Mouse (Mus musculus): ENCODE measurements around the gene Rbm6. TPM values are rescaled to one million over a fixed set of nuclear protein-coding genes. Genes with fewer than 3 reads are reported as not detected.

Gene Rbm6
- polyA plus RNA-seq, 1 experiment: 16.4 TPM

GRCm38 (mm10) chr9:107776809-107777208 is 96.2 kb downstream of the Rbm6 start:
- TF ChIP-seq CTCF (IDR thresholded peaks at IDR 0.05; ENCODE audit: extremely low read depth, insufficient read length, insufficient replicate concordance, low read depth, low read length) (no peak), POLR2A (IDR thresholded peaks at IDR 0.05; ENCODE audit: low read depth, low read length) (no peak)
- peaks cover 56% of the 10 kb centered on the region for H3K36me3 ChIP-seq (ENCODE audit: control insufficient read depth, insufficient read depth, low read length)
- no peak overlapping the region for H3K27ac ChIP-seq (ENCODE audit: insufficient read depth, low read depth, low read length)
- H3K4me1 ChIP-seq (ENCODE audit: control insufficient read depth, insufficient read depth, insufficient read length, low read length): no peaks in the 10 kb centered on the region
- H3K27me3 ChIP-seq (ENCODE audit: control insufficient read depth, insufficient read depth, low read length): no peaks in the 10 kb centered on the region
- no peak overlapping the region for H3K4me3 ChIP-seq (ENCODE audit: low read depth, low read length)

DNA sequence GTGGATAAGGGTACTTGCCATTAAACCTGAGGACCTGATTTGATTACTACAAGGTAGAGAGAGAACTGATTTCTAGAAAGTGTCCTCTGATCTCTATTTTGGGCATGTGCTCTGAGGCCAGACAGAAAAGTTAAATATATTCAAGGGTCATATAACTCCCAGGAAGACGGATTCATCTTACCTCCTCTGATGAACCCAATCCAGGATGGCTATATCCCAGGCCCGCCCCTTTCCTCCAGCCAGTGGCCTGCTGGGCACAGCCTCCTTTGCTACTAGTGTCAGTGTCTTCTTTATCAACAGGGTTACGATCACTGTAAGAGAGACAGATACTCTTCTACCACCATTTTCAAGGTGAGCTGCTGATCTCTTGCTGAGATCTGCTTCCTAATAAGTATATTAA is 98.6 kb downstream of the Rbm6 start:
- H3K36me3 ChIP-seq (ENCODE audit: control insufficient read depth, insufficient read depth, low read length): peaks cover 38% of the 10 kb centered on the region
- no peak overlapping the region for H3K27ac ChIP-seq (ENCODE audit: insufficient read depth, low read depth, low read length)
- 93% methylated on average over 3 of the region's 3 CpGs for WGBS

GRCm38 (mm10) chr9:107771782-107772181 is 101.3 kb downstream of the Rbm6 start:
- Histone ChIP-seq H3K4me3 (ENCODE audit: low read depth, low read length) (no peak overlapping the region), H3K27me3 (ENCODE audit: control insufficient read depth, insufficient read depth, low read length) (no peaks in the 10 kb centered on the region), H3K4me1 (ENCODE audit: control insufficient read depth, insufficient read depth, insufficient read length, low read length) (peaks cover 3% of the 10 kb centered on the region; the same call in 1 of the 2 replicates), H3K36me3 (ENCODE audit: control insufficient read depth, insufficient read depth, low read length) (peaks cover 37% of the 10 kb centered on the region), H3K27ac (ENCODE audit: insufficient read depth, low read depth, low read length) (no peak overlapping the region)
- TF ChIP-seq POLR2A (IDR thresholded peaks at IDR 0.05; ENCODE audit: low read depth, low read length): no peak
- TF ChIP-seq CTCF (IDR thresholded peaks at IDR 0.05; ENCODE audit: extremely low read depth, insufficient read length, insufficient replicate concordance, low read depth, low read length): no peak
- 64% methylated on average over 2 of the region's 2 CpGs for WGBS

More for the DNA sequence above, 98.6 kb downstream of the Rbm6 start:
- TF ChIP-seq CTCF (IDR thresholded peaks at IDR 0.05; ENCODE audit: extremely low read depth, insufficient read length, insufficient replicate concordance, low read depth, low read length) (no peak), POLR2A (IDR thresholded peaks at IDR 0.05; ENCODE audit: low read depth, low read length) (no peak)
- H3K27me3 ChIP-seq (ENCODE audit: control insufficient read depth, insufficient read depth, low read length): no peaks in the 10 kb centered on the region
- H3K4me1 ChIP-seq (ENCODE audit: control insufficient read depth, insufficient read depth, insufficient read length, low read length): no peaks in the 10 kb centered on the region
- H3K4me3 ChIP-seq (ENCODE audit: low read depth, low read length): no peak overlapping the region

- WGBS: under 1% methylated on average over 60 of the region's 60 CpGs
- Histone ChIP-seq H3K4me3 (ENCODE audit: low read depth, low read length) (peak within 1 kb of the TSS; percentile 84), H3K27me3 (ENCODE audit: control insufficient read depth, insufficient read depth, low read length) (no peaks in the 10 kb centered on the region), H3K36me3 (ENCODE audit: control insufficient read depth, insufficient read depth, low read length) (peaks cover 35% of the 10 kb centered on the region), H3K4me1 (ENCODE audit: control insufficient read depth, insufficient read depth, insufficient read length, low read length) (peaks cover 3% of the 10 kb centered on the region; the same call in 1 of the 2 replicates), H3K27ac (ENCODE audit: insufficient read depth, low read depth, low read length) (peak within 1 kb of the TSS; percentile 88)
- TF ChIP-seq CTCF (IDR thresholded peaks at IDR 0.05; ENCODE audit: extremely low read depth, insufficient read length, insufficient replicate concordance, low read depth, low read length) (no peak), POLR2A (IDR thresholded peaks at IDR 0.05; ENCODE audit: low read depth, low read length) (peak; percentile 93)
Measured at GRCm38 (mm10) chr9:107770374-107771290, 102.4 kb downstream of the Rbm6 start, which contains the start of gene Rbm5. Rbm5 (minus strand) TSS chr9:107770996.

DNA sequence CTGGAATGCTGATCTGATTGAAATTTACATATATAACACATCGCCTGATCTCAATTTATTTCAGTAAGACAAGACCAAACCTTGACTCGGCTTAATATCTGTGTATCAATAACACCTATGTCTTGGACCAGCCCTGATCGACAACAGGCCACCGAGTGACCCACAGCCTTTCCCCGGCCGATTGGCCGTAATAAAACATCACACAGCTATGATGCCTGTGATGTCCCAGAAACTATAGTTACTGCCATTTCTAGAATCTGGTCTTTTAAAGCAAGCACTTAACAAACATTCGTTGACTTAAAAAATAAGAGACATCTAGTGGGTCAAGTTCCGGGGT is 103.0 kb downstream of the Rbm6 start:
- H3K4me3 ChIP-seq (ENCODE audit: low read depth, low read length): peak overlapping the region; percentile 84
- peaks cover 37% of the 10 kb centered on the region for H3K36me3 ChIP-seq (ENCODE audit: control insufficient read depth, insufficient read depth, low read length)
- H3K4me1 ChIP-seq (ENCODE audit: control insufficient read depth, insufficient read depth, insufficient read length, low read length): peaks cover 3% of the 10 kb centered on the region; the same call in 1 of the 2 replicates
- no peaks in the 10 kb centered on the region for H3K27me3 ChIP-seq (ENCODE audit: control insufficient read depth, insufficient read depth, low read length)
- 0% methylated on average over 9 of the region's 9 CpGs for WGBS
- no peak for TF ChIP-seq CTCF (IDR thresholded peaks at IDR 0.05; ENCODE audit: extremely low read depth, insufficient read length, insufficient replicate concordance, low read depth, low read length)
- no peak for TF ChIP-seq POLR2A (IDR thresholded peaks at IDR 0.05; ENCODE audit: low read depth, low read length)
- peak overlapping the region; percentile 88 for H3K27ac ChIP-seq (ENCODE audit: insufficient read depth, low read depth, low read length)

GRCm38 (mm10) chr9:107769445-107770000 is 103.5 kb downstream of the Rbm6 start:
- Histone ChIP-seq H3K36me3 (ENCODE audit: control insufficient read depth, insufficient read depth, low read length) (peaks cover 36% of the 10 kb centered on the region), H3K27me3 (ENCODE audit: control insufficient read depth, insufficient read depth, low read length) (no peaks in the 10 kb centered on the region), H3K27ac (ENCODE audit: insufficient read depth, low read depth, low read length) (no peak overlapping the region), H3K4me1 (ENCODE audit: control insufficient read depth, insufficient read depth, insufficient read length, low read length) (peaks cover 3% of the 10 kb centered on the region; the same call in 1 of the 2 replicates), H3K4me3 (ENCODE audit: low read depth, low read length) (no peak overlapping the region)
- WGBS: 18% methylated on average over 4 of the region's 4 CpGs
- TF ChIP-seq POLR2A (IDR thresholded peaks at IDR 0.05; ENCODE audit: low read depth, low read length) (no peak), CTCF (IDR thresholded peaks at IDR 0.05; ENCODE audit: extremely low read depth, insufficient read length, insufficient replicate concordance, low read depth, low read length) (no peak)

- Histone ChIP-seq H3K27me3 (ENCODE audit: control insufficient read depth, insufficient read depth, low read length) (no peaks in the 10 kb centered on the region), H3K4me3 (ENCODE audit: low read depth, low read length) (no peak overlapping the region), H3K27ac (ENCODE audit: insufficient read depth, low read depth, low read length) (no peak overlapping the region), H3K36me3 (ENCODE audit: control insufficient read depth, insufficient read depth, low read length) (peaks cover 40% of the 10 kb centered on the region), H3K4me1 (ENCODE audit: control insufficient read depth, insufficient read depth, insufficient read length, low read length) (peaks cover 3% of the 10 kb centered on the region; the same call in 1 of the 2 replicates)
- 66% methylated on average over 5 of the region's 5 CpGs for WGBS
- TF ChIP-seq POLR2A (IDR thresholded peaks at IDR 0.05; ENCODE audit: low read depth, low read length) (no peak), CTCF (IDR thresholded peaks at IDR 0.05; ENCODE audit: extremely low read depth, insufficient read length, insufficient replicate concordance, low read depth, low read length) (no peak)
Measured at GRCm38 (mm10) chr9:107768851-107769250, 104.2 kb downstream of the Rbm6 start.
